Mouse (Mus musculus): ENCODE measurements around the gene Trir. TPM values are rescaled to one million over a fixed set of nuclear protein-coding genes. Genes with fewer than 3 reads are reported as not detected.

Trir gene
- polyA plus RNA-seq (2014; fragmentation: Illumina TruSeq; extraction: RNeasy Lipid Tissue Mini Kit (QIAGEN cat#74804)) = 5.3 TPM

GRCm38 (mm10) chr8:85026670-85027515, at the start of gene Trir:
TSS of gene Trir (plus strand) at chr8:85026823.

GRCm38 (mm10) chr8:84978248-84978940, 48.2 kb upstream of the Trir start, which contains the start of gene Junb:
TSS of gene Junb (minus strand) at chr8:84978718.

GRCm38 (mm10) chr8:84990349-84990748, 36.3 kb upstream of the Trir start, which contains the start of gene Hook2:
TSS of gene Hook2 (plus strand) at chr8:84990603.

GRCm38 (mm10) chr8:85014431-85014830, 12.2 kb upstream of the Trir start, which contains the start of gene Best2:
TSS of gene Best2 (minus strand) at chr8:85014531.

GRCm38 (mm10) chr8:85025098-85025932, 1.3 kb upstream of the Trir start, which contains the start of gene Asna1:
TSS of gene Asna1 (minus strand) at chr8:85025281.

GRCm38 (mm10) chr8:85036718-85037365, 10.2 kb downstream of the Trir start, which contains the start of gene Tnpo2:
TSS of gene Tnpo2 (plus strand) at chr8:85036915.

GRCm38 (mm10) chr8:85059879-85060616, 33.4 kb downstream of the Trir start, which contains the start of gene Fbxw9:
TSS of gene Fbxw9 (plus strand) at chr8:85060055.

GRCm38 (mm10) chr8:85067982-85068381, 41.4 kb downstream of the Trir start, which contains the start of gene Gm5741:
TSS of gene Gm5741 (minus strand) at chr8:85067982.

GRCm38 (mm10) chr8:85071514-85072281, 45.1 kb downstream of the Trir start, which contains the start of gene Dhps:
TSS of gene Dhps (plus strand) at chr8:85071757.

Other genes with a start within 250 kb of the Trir start
- gene Nfix, start 226.5 kb upstream of the Trir start, polyA plus RNA-seq (2014; fragmentation: Illumina TruSeq; extraction: RNeasy Lipid Tissue Mini Kit (QIAGEN cat#74804)) = 44.0 TPM
- gene Dand5, start 204.0 kb upstream of the Trir start, polyA plus RNA-seq (2014; fragmentation: Illumina TruSeq; extraction: RNeasy Lipid Tissue Mini Kit (QIAGEN cat#74804)) = 2.4 TPM
- 1.1 TPM for gene Gadd45gip1, start 195.3 kb upstream of the Trir start, polyA plus RNA-seq (2014; fragmentation: Illumina TruSeq; extraction: RNeasy Lipid Tissue Mini Kit (QIAGEN cat#74804))
- gene Rad23a, start 186.2 kb upstream of the Trir start, polyA plus RNA-seq (2014; fragmentation: Illumina TruSeq; extraction: RNeasy Lipid Tissue Mini Kit (QIAGEN cat#74804)) = 3.2 TPM
- gene Calr, start 179.9 kb upstream of the Trir start, polyA plus RNA-seq (2014; fragmentation: Illumina TruSeq; extraction: RNeasy Lipid Tissue Mini Kit (QIAGEN cat#74804)) = 1,005 TPM
- gene Farsa, start 169.8 kb upstream of the Trir start, polyA plus RNA-seq (2014; fragmentation: Illumina TruSeq; extraction: RNeasy Lipid Tissue Mini Kit (QIAGEN cat#74804)) = 4.1 TPM
- gene Syce2, start 154.7 kb upstream of the Trir start, polyA plus RNA-seq (2014; fragmentation: Illumina TruSeq; extraction: RNeasy Lipid Tissue Mini Kit (QIAGEN cat#74804)) = 32.4 TPM
- gene Gcdh, start 132.9 kb upstream of the Trir start, polyA plus RNA-seq (2014; fragmentation: Illumina TruSeq; extraction: RNeasy Lipid Tissue Mini Kit (QIAGEN cat#74804)) = 32.8 TPM
- not detected for gene Klf1, start 124.9 kb upstream of the Trir start, polyA plus RNA-seq (2014; fragmentation: Illumina TruSeq; extraction: RNeasy Lipid Tissue Mini Kit (QIAGEN cat#74804))
- gene Dnase2a, start 118.3 kb upstream of the Trir start, polyA plus RNA-seq (2014; fragmentation: Illumina TruSeq; extraction: RNeasy Lipid Tissue Mini Kit (QIAGEN cat#74804)) = 2.5 TPM
- gene Mast1, start 89.5 kb upstream of the Trir start, polyA plus RNA-seq (2014; fragmentation: Illumina TruSeq; extraction: RNeasy Lipid Tissue Mini Kit (QIAGEN cat#74804)) = not detected
- gene Rtbdn, start 79.8 kb upstream of the Trir start, polyA plus RNA-seq (2014; fragmentation: Illumina TruSeq; extraction: RNeasy Lipid Tissue Mini Kit (QIAGEN cat#74804)) = not detected
- gene Gm49661, start 57.4 kb upstream of the Trir start, polyA plus RNA-seq (2014; fragmentation: Illumina TruSeq; extraction: RNeasy Lipid Tissue Mini Kit (QIAGEN cat#74804)) = not detected
- 36.9 TPM for gene Prdx2, start 57.2 kb upstream of the Trir start, polyA plus RNA-seq (2014; fragmentation: Illumina TruSeq; extraction: RNeasy Lipid Tissue Mini Kit (QIAGEN cat#74804))
- gene Rnaseh2a, start 57.1 kb upstream of the Trir start, polyA plus RNA-seq (2014; fragmentation: Illumina TruSeq; extraction: RNeasy Lipid Tissue Mini Kit (QIAGEN cat#74804)) = 2.6 TPM
- gene Junb, start 48.1 kb upstream of the Trir start, polyA plus RNA-seq (2014; fragmentation: Illumina TruSeq; extraction: RNeasy Lipid Tissue Mini Kit (QIAGEN cat#74804)) = 0.34 TPM
- 2.3 TPM for gene Hook2, start 36.2 kb upstream of the Trir start, polyA plus RNA-seq (2014; fragmentation: Illumina TruSeq; extraction: RNeasy Lipid Tissue Mini Kit (QIAGEN cat#74804))
- gene Best2, start 12.3 kb upstream of the Trir start, polyA plus RNA-seq (2014; fragmentation: Illumina TruSeq; extraction: RNeasy Lipid Tissue Mini Kit (QIAGEN cat#74804)) = not detected
- 6.7 TPM for gene Asna1, start 1.5 kb upstream of the Trir start, polyA plus RNA-seq (2014; fragmentation: Illumina TruSeq; extraction: RNeasy Lipid Tissue Mini Kit (QIAGEN cat#74804))
- 14.1 TPM for gene Tnpo2, start 10.1 kb downstream of the Trir start, polyA plus RNA-seq (2014; fragmentation: Illumina TruSeq; extraction: RNeasy Lipid Tissue Mini Kit (QIAGEN cat#74804))
- gene Fbxw9, start 33.2 kb downstream of the Trir start, polyA plus RNA-seq (2014; fragmentation: Illumina TruSeq; extraction: RNeasy Lipid Tissue Mini Kit (QIAGEN cat#74804)) = 1.5 TPM
- gene Gm5741, start 41.2 kb downstream of the Trir start, polyA plus RNA-seq (2014; fragmentation: Illumina TruSeq; extraction: RNeasy Lipid Tissue Mini Kit (QIAGEN cat#74804)) = not detected
- 19.0 TPM for gene Dhps, start 44.9 kb downstream of the Trir start, polyA plus RNA-seq (2014; fragmentation: Illumina TruSeq; extraction: RNeasy Lipid Tissue Mini Kit (QIAGEN cat#74804))
- gene Wdr83os, start 53.9 kb downstream of the Trir start, polyA plus RNA-seq (2014; fragmentation: Illumina TruSeq; extraction: RNeasy Lipid Tissue Mini Kit (QIAGEN cat#74804)) = 2.8 TPM
- gene Wdr83, start 54.5 kb downstream of the Trir start, polyA plus RNA-seq (2014; fragmentation: Illumina TruSeq; extraction: RNeasy Lipid Tissue Mini Kit (QIAGEN cat#74804)) = 1.00 TPM
- 6.1 TPM for gene Man2b1, start 56.4 kb downstream of the Trir start, polyA plus RNA-seq (2014; fragmentation: Illumina TruSeq; extraction: RNeasy Lipid Tissue Mini Kit (QIAGEN cat#74804))
- 11.3 TPM for gene Zfp791, start 96.3 kb downstream of the Trir start, polyA plus RNA-seq (2014; fragmentation: Illumina TruSeq; extraction: RNeasy Lipid Tissue Mini Kit (QIAGEN cat#74804))
- gene Cks1brt, start 125.1 kb downstream of the Trir start, polyA plus RNA-seq (2014; fragmentation: Illumina TruSeq; extraction: RNeasy Lipid Tissue Mini Kit (QIAGEN cat#74804)) = not detected
- not detected for gene Olfr371, start 199.2 kb downstream of the Trir start, polyA plus RNA-seq (2014; fragmentation: Illumina TruSeq; extraction: RNeasy Lipid Tissue Mini Kit (QIAGEN cat#74804))

Data from ovary, adult 10 weeks (tissue).